Mouse (Mus musculus) lung, postnatal 4 days (tissue): ENCODE measurements around the gene Tbc1d22a.

Experiments
- DNase-seq, 2 experiments: peaks; one replicate each; pipeline ENCODE4 v3.0.0; 2021

Tbc1d22a gene

DNA sequence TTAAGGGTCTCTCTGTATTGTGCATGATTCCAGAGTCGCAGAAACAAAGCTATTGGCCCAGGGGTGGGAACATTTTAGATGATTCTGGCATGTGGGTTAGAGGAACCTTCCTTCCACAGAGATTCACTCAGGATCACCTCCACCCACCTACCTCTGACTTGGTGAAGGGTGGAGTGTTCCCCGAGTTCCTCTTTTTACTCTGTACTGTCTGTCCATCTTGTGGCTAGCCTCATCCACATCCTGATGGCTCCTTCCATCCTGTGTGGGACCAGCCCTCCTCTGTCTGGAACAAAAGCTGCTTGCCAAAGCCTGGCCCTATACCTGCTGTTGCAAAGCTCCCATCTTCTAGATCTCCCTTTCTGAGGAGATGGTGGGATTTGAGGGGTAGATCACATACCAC is 71.0 kb downstream of the Tbc1d22a start:
- no peak for DNase-seq

DNA sequence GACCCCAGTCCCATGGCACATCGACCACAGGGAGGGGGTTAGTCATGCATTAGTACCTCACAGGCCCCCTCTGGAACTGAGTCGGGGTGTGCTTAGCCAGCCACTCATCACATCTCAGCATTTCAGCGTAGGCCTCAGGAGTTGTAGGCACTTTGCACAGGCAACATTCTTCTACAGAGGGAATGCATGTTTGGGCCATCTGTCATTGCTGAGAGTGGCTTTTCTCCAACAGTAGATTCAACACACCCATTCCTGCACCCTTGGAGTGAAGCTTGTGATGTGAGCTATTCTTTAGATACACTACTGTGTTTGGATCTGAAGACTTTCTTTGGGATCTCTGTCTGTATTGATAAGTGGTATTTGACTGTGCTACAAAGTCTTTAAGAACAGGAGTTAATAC is 75.8 kb downstream of the Tbc1d22a start:
- DNase-seq = no peak

DNA sequence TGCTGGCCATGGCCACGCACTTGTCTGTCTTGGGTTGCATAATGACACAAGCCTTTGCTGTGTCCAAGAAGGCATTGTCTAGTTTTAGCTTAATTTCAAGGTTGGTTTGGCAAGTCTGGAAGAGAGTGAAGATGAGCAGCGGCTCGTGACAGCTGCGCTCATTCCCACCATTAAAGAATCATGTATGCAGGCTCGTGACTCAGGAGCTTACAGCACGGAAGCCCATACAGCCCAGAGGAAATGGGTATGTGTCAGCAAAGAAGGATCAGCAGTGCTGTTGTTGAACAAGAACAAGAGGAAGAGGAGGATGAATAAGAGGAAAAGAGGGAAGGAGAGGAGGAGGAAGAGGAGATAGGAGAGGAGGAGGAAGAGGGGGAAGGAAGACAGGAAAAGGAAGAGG is 78.0 kb downstream of the Tbc1d22a start:
- no peak for DNase-seq

DNA sequence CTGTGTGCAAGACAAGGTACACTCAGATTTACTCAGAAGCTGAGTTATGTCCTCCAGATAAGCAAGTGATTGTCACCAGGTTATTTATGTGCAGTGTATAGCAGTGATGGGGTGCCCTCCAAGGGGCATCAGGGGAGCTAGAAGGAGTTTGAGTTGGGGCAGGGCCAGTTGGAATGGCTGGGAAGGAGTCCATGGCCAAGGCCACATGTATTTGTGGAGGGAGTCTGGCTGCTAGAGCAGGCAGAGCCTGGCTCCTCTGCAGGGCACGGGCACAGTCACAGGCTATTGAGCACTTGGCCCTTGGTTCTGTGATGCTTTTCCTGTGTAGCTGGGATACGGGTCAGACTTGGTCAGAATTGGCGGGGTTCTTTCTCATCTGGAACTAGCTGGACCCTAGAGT is 80.2 kb downstream of the Tbc1d22a start:
- no peak for DNase-seq

DNA sequence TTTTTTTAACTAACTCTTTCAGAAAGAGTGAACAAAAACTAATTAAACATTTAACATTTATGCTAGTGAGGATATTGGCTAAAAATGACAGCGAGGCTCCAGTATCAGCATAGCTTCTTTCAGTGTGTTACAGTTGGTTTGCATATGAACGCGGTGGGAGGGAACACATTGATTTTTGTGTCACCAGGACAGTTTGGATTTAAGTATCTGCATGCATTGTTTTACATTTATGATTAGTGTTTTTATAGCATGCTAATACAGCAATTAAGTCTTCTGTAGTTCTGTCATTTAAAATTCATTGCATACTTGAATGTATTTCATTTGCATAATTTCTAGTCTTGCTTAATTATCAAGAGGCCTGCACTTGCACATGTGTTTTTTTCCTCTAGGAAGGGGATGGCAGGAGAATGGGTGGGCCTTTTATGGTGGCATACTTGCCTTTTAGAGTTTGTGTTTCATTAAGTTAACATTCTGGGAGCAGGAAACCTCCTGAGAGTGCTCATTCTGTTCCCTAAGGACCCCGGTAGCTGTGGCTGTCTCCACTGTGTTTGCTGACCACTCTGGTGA is 81.5 kb downstream of the Tbc1d22a start:
- no peak for DNase-seq

DNA sequence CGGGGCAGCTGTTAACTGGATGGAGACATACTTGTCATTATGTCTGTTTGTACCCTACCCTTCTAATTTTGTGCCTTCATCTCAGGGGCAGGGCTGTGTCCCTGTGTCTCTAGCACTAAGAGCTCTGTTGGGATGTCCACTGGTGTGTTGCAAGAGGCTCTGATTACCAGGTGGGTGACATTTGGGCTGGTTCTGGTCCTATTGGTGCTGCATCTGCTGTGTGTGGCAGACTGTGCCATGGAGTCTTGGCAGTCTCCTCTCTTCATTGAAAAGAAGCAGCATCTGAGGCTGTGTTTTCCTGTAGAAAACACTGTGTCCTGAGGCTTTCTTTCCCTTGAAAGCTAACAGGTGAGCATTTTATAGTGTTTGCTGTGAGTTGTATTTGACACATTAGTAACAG is 83.0 kb downstream of the Tbc1d22a start:
- no peak for DNase-seq

DNA sequence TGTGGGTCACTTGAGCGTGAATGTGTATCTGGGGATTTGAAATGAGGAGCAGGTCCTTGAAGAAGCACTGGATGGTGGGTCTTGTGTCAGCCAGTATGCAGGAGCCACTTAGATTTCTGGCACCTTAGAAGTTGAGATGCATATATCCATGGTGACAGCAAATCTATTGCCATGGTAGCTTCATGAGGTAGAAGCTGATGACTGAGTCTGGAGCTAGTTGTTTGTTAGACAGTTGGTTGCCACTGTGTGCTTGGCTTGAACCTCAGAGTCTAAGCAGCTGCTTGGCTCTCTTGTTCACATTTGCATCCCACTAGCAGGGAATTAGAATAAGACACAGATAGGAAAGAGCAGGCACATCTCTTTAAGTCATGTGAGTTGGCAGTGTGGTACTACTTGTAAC is 89.6 kb downstream of the Tbc1d22a start:
- DNase-seq = no peak

DNA sequence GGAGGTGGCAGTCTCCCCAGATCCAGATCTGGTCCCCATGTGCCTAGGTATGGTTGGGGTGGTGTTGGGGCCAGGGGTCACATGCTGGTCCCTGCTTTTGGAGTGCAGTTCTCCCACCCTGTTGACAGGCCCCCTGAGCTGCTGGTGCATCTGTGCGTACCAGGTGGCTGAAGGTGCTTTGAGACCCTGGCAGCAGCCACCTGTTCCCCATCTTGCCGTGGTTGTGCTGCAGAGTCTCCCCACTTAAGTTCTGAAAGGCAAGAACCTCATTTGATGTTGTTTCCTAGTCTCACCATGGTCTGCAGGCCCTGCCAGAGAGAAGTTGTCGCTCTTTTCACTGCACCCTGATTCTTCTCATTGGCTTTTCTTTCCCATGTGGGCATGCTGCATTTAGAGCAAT is 90.6 kb downstream of the Tbc1d22a start:
- no peak for DNase-seq

DNA sequence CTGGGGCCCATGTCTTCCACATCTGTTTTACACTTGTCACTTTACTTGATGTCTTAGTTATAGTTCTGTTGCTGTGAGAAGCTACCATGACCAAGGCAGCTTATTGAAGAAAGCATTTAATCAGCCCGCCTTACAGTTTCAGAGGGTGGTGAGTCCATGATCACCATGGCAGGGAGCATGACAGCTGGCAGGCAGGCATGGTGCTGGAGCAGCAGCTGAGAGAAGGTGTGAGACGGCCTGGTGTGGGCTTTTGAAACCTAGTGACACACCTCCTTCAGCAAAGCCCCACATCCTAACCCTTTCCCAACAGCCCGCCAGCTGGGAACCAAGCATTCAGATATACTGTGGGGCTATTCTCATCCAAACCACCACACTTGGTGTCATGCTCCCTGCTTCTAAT is 91.0 kb downstream of the Tbc1d22a start:
- DNase-seq = no peak

DNA sequence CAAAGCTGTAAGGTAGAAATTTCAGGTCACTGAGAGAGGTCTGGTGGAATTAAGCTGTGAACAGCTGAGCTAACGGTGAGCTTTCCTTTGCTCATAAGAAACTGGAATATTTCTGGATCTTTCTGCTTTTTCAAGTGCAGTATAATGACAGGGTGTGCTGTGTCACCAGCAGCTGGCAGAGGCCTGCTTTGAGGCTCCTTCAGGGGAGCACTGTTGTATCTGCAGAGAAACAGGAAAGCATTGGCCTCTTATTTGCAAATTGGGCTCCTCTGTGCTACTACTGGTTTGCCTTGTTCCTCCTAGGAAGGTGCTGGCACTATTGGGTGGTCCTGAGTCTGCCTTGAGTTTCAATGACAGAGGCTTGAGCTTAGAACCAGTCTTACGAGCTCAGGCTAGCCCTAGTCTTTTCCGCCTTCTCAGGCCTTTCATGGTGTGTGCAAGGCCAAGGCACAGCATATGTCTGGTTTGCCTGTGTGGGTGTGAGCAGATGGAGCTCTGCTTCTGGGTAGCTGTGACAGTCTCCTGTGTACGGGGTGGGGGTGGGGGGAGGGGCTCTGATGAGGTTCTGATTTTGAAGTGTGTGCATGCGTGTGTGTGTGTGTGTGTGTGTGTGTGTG is 95.1 kb downstream of the Tbc1d22a start:
- no peak for DNase-seq

DNA sequence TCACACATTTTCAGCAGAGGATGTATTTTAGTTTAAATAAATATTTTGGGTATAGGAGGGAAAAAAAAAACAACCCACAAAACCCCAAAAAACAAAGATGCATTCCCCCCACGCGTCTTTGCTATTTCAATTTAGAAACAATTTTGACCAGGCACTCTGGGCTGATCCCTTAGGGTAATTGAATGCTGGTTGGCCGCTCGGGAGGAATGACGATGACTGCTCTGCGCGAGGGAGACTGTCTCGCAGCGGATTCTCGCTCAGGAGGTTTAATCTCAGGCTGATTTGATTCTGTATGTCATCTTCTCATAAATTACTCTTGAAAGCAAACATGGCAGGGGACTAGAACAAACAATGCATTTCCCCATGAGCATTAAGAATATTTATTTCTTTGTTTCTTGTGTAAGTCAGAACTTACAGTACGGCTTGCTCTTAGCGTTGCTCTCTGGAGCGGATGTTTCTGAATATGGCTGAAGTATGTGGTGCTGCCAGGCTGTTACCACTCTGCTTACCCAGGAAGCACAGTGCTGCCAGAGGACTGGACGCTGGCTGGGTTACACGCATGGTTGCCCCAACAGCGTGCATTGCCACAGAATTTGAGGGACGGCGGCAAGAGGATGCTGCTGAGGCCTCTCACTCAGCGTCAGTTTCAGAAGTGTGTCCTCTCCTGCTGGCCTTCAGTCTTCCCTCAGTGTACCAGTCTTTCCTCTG is 106.7 kb downstream of the Tbc1d22a start:
- no peak for DNase-seq

DNA sequence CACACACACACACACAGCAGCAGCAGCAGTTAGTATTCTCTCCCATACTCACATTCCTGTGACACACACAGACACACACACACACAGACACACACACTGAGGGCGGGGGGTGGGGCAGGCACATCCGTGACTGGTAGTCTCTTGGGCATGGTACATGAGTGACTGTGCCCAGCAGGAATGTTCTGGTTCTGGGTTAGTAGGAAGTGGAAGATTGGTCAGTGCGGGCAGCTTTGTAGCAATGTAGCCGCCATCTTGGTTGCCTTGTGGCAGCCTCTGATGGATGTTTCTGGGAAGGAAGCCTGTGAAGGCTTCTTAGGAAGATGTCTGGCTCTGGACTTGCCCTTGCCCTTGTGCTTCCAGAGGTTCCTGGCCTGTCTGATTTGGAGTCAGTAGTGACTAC is 112.1 kb downstream of the Tbc1d22a start:
- DNase-seq = no peak

DNA sequence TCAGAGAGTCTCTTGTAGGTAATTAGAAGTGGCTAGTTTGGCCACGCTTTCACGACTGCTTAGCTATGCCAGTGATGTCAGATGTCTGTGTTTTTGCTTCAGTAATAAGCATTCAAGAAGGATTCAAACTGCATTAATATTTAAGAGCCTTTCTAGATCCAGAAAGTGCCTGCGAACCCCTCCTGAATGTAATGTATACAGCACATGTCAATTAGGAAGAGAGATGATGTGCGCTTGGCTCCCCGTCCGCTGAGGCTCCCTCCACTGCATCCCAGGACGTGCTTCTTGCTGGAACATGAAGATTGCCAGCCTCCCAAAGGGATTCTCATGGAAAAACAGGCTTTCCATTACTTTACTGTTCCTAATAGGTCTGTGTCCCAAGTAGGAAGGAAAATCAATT is 115.7 kb downstream of the Tbc1d22a start:
- DNase-seq = no peak

DNA sequence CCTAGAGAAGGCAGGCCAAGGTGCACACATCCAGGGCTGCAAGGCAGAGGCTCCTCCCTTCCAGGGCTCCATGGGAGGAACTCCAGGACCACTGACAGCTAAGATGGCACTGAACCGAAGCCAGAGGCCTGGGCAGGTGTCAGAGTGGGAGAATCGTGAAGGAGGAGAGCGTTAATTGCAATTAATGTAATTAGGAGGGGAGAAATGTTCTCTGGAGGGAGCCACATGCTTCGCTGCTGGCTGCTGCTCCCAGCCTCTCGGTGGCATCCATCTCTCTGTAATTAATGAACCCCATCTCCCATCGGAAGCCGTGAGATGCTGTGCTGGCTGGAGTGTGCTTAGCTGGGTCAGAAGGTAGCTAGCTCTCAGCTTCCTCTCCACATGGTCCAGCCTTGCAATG is 116.2 kb downstream of the Tbc1d22a start:
- DNase-seq = no peak

DNA sequence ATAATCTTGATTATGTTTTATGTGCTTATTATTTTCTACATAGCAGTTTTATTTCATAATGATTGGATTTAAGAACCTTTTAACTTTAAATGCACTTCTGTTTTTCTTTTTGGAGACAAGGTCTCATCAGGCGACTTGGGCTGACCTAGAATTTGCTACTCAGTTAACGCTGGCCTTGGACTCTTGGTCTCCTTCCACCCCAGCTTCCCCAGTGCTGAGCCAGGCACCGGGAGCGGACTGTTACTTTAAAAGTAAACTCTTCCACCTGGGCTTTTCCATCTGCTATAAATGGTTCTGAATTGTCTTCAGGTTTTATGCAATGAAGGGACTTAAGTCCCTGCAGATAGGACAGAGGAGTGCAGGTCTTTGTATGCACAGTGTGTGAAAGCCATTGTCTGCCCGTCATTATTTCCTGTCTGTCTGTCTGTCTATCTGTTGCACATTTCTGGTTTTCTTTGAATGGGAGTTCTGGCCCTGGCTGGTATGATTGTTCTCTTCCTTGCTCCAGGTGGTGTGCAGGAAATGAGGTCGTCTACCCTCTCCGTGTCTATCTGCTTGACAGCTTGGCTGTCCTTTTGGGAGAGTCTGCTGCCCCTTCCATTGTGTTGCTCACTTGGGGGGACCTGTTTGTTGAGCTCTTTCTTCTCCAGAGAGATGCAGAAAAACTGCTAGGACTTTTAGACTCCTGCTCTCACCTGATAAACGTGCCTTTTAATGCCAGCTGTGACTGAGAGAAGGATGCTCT is 117.4 kb downstream of the Tbc1d22a start:
- DNase-seq = no peak

DNA sequence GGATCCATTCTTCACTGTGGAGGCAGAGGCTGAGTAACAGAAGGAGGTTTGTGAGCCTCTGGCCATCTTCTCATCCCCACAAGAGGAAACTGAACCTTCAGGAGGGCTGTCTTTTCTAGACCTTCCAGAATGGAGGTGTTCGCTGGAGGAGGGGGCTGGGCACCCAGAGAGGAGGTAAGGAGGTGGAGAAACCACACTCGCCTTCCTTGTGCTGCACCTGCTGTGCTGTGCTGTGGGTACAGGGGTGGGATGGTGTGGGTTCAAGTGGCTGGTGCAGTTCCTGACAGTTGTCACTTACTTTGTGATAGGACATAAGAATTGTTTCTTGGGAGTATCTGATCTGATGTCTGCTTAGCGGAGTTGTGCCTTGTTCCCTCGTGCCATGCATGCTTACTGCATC is 118.9 kb downstream of the Tbc1d22a start:
- DNase-seq = no peak

DNA sequence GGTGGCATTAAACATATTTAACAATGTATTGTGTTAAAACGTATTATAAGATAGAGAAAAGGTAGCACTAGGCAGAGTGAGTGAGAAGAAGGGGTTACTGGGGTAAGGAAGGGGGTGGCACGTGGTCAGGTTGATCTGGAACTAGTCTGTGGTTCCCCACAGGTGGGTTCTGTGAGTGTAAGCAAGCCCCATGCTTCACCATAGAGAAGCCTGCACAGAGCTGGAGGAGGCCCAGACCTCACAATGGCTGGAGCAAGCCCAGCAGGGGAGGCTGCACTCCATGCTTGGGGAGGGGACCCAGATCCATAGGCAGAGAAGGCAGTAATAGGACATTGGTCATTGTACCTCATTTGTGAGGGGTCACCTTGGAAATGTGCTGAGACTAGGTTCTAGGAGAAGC is 119.3 kb downstream of the Tbc1d22a start:
- no peak for DNase-seq

DNA sequence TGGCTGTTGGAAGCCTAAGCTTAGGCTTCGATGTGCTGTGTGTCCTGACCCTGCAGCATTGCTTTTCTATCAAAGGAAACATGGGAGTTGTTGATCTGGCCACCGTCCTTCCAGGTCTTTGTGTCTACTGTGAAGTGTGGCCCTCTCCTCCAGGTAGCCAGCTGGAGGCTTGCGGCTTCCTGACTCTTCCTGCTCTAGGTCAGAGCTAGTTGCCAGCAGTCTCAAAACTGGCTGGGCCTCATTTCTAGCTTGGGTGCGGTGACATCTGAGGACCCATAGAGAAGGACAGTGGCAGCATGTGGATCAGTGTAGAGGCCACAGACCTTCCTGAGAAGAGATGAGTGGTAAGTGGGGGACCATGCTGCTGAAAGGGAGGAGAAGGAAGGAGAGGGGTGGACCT is 120.0 kb downstream of the Tbc1d22a start:
- no peak for DNase-seq

DNA sequence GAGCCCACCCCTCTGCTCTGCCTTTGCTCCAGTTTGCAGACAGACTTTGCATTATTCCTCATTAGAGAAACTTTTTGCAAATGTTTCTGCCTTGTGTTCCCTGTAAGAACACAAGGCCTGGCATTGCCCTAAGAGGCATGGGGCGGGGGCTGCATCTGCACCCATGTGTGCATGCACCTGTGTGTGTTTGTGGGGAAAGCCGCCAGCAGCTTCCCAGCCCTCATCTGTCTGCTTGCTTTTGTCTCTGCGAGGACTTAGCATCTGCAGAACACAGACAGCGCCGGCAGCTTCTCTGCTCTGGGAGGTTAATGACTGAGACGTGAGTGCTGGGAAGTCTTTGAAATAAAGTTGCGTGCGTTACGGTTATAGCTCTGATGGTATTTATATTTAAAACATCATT is 120.5 kb downstream of the Tbc1d22a start:
- no peak for DNase-seq

DNA sequence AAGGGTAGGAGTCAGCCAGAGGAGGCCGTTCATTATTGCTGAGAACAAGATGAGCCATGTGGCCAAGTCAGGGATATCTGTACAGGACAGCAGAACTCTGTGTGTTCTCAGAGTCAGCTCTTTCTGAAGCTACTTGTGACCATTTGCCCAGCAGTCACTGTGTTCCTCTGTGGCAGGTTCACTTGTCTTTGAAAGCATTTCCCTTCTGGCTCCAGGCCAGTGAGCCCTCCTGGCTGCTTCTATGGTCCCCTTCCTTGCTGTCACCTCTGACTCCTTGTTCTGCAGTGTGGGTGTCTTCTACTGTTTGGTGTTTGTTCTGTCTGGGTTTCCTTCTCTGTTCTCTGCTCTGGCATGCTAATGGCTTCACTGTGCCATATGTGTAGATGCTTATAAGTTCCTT is 121.5 kb downstream of the Tbc1d22a start:
- DNase-seq = no peak

DNA sequence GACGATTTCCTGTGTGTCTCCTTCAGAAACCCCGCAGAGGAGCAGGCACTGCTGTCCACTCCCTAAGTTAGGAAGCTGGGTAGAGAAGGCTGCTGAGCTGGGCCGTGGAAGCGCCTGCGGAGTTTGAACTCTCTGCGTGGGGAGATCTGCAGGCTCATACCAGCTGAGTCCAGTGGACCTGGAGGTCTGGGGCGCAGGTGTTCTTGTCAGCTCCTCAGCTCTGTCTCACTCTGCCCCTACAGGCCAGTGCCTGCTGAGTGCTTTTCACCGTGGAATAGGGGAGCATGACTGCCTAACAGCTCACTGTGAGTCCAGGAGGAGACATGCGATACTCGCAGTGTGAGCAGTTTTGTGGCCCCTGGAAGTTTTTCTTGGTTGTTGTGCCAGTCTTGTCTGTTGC is 123.5 kb downstream of the Tbc1d22a start:
- no peak for DNase-seq

DNA sequence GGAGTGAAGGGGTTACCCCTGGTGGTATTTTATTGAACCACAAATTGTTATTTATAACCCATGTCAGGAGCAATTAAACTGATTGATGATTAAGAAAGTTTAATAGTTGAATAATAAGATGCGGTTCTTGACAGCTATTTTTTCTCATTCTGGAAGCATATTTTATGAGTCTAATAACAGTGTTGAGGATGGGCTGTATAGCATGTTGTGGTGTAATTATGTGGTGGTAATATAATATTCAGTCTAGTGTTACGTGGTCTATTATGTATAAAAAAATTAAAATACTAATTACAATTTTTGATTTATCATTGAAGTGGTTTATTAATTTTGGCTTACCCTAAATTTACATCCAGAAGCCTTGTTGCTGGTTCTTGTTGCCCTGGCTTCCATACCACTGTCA is 125.5 kb downstream of the Tbc1d22a start:
- DNase-seq = no peak

DNA sequence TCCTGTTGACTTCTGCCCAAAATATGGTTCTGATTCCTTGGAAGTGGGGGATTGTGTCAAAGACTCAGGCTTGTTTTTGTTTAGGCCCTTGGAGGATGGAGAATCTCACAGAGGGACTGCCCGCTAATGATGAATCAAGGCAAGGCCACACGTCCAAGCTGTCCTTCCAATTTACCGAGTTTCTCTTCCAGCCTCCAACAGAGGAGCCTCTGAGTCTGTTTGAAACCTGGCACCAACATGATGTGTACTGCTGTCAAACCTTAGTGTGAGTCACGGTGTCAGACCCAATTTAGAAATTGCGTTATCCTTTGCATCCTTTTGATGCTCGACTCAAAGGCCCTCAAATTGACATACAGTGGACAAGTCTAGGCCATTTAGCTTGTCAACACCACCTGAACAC is 126.5 kb downstream of the Tbc1d22a start:
- no peak for DNase-seq
